Mouse (Mus musculus) macrophage (primary cell): ENCODE measurements around the gene Acvr1b. TPM values are rescaled to one million over a fixed set of nuclear protein-coding genes. Genes with fewer than 3 reads are reported as not detected.
A peak's percentile ranks its signal among the peaks of the same experiment; 100 is the strongest.

Experiments used
- H3K27ac ChIP-seq: fragments of 350-480 bp; formaldehyde crosslinking; 2 replicates; pipeline ENCODE4 v1.9.0; 2021
- H3K36me3 ChIP-seq: fragments of 350-480 bp; formaldehyde crosslinking; 2 replicates; pipeline ENCODE4 v1.9.0; 2021; ENCODE audit errors: inconsistent target
- H3K4me3 ChIP-seq: fragments of 350-480 bp; formaldehyde crosslinking; 2 replicates; pipeline ENCODE4 v1.9.0; 2021; ENCODE audit errors: inconsistent target
- H3K79me2 ChIP-seq: fragments of 350-480 bp; formaldehyde crosslinking; 2 replicates; pipeline ENCODE4 v1.9.0; 2021; ENCODE audit errors: inconsistent target
- WGBS: methylation state at CpG from one replicate; pipeline ENCODE4 v1.1.7; 2026; ENCODE audit warnings: inconsistent platforms; ENCODE audit not compliant: missing documents; 5-methylcytosine and 5-hydroxymethylcytosine counted together
- polyA plus RNA-seq: library from polyadenylated mRNA; stranded (reverse); fragments of 250-400 nt; gene quantifications from 3 replicates; pipeline ENCODE4 v1.2.4, GENCODE M21; 2018; ENCODE audit warnings: inconsistent platforms

Acvr1b gene
- polyA plus RNA-seq, 1 experiment from 2014 or later = 13.7 TPM

DNA sequence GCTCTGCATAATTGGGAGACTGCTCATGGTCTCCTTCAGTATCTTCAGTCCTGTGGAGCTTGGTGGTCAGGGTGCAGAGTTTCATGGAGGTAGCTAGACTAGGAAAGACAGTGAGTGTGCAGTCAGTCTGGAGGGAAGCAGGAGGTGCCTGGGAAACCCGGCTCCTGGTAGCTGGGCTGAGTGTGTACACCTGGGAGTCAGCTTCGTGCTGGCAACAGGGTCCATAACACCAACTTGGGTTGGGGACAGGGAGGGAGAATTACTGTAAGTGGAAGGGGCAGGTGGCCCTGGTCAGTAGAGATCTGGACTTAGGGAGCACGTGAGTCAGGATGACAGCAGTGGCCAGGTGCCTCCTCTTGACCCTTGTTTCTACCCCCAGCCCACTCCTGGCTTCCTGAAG is 86.1 kb downstream of the Acvr1b start:
- Histone ChIP-seq H3K79me2 (no peaks in the 10 kb centered on the region), H3K27ac (no peak overlapping the region), H3K4me3 (no peak overlapping the region), H3K36me3 (no peaks in the 10 kb centered on the region)
- WGBS = 91% methylated on average over 3 of the region's 3 CpGs

DNA sequence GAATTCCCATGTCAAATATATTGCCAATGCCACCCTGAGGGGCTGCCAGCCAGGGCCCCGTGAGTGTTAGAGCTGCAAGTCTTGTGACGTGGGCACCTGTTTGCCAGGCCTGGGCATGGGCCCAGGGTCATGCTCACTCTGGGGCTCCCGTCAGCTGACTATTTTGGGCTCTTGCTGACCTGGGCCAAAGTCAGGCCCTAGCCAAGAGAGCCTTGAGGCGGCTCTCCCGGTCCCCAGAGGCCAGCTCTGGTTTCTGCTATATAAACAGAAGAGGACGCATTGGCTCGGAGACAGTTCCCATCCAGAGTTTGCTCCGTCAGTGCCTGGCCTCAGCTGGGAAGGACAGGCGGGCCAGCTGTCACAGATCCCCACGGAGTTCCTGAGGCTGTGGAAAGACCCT is 86.5 kb downstream of the Acvr1b start:
- Histone ChIP-seq H3K79me2 (no peaks in the 10 kb centered on the region), H3K36me3 (no peaks in the 10 kb centered on the region), H3K4me3 (no peak overlapping the region), H3K27ac (no peak overlapping the region)
- 93% methylated on average over 10 of the region's 10 CpGs for WGBS

DNA sequence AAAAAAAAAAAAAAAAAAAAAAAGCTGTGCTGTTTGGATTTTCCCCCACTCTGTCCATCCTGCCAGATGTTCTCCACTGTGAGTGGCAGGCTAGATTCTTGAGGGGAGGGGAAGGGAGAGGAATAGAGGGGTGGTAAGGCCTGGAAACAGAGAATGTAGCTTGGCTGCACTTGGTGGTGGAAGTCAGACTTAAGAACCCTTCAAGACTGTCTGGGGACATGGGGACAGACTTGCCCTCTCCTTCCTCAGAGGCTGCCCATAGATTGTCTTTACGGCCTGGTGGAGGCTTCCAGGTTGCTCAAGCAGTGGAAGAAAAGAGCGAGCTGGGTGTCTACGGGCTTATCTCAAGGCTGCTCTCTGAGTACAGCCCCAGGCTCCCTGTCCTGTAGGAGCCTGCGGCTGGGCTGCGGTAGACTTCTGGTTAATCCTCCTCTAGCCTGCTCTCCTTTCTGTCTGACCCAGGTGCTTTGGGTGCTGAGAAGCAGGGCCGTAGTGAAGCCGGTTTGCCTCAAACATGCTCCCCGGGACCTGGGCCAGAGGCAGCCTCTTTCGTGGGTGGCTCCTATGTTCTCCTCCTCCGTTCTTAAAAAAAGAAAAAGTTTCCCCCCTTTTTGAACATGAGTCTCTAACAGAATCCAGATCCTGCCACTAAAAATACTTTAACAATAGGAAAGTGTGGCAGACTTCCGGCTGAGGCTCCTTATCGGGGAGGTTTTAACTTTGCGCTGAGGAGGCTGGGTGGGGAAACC is 87.2 kb downstream of the Acvr1b start:
- Histone ChIP-seq H3K4me3 (no peak overlapping the region), H3K36me3 (no peaks in the 10 kb centered on the region), H3K79me2 (no peaks in the 10 kb centered on the region), H3K27ac (no peak overlapping the region)
- 61% methylated on average over 13 of the region's 13 CpGs for WGBS

DNA sequence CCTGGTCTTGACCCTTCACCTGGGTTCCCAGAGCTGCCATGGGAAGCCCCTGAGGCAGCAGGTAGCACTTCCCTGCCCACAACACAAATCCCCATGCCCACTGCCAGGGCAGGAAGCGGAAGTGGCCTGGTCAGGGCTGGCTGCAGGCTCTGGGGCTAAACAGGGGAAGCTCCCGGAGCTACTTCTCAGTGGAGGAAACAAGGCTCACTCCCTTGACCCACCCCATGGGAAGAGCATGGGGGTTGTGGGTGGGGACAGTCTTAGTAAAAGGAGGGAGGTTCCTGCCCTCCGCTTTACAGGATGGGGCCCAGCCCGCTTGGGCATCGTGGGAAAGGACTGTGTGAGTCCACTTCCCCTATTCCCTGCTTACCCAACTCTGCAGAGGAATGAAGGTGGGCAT is 88.6 kb downstream of the Acvr1b start:
- Histone ChIP-seq H3K4me3 (no peak overlapping the region), H3K79me2 (no peaks in the 10 kb centered on the region), H3K27ac (peak overlapping the region; percentile 49), H3K36me3 (no peaks in the 10 kb centered on the region)
- 1% methylated on average over 5 of the region's 5 CpGs for WGBS

Other genes with a start within 250 kb of the Acvr1b start
- not detected in 3 replicates for gene Gm47841, start 126.7 kb upstream of the Acvr1b start, polyA plus RNA-seq
- 0.98 to 1.4 TPM (median 1.1 TPM) in 3 replicates for gene Fignl2, start 95.5 kb upstream of the Acvr1b start, polyA plus RNA-seq
- gene Ankrd33, start 58.3 kb upstream of the Acvr1b start, polyA plus RNA-seq = not detected in 3 replicates
- gene Acvrl1, start 45.5 kb upstream of the Acvr1b start, polyA plus RNA-seq = 8.7 to 12.6 TPM (median 11.5 TPM) in 3 replicates
- 0.26 to 0.36 TPM in 2 of 3 replicates, not detected in the other for gene Grasp, start 50.1 kb downstream of the Acvr1b start, polyA plus RNA-seq
- 6.1 to 9.4 TPM (median 7.1 TPM) in 3 replicates for gene Nr4a1, start 80.2 kb downstream of the Acvr1b start, polyA plus RNA-seq
- 19.7 to 26.3 TPM (median 22.9 TPM) in 3 replicates for gene Atg101, start 110.2 kb downstream of the Acvr1b start, polyA plus RNA-seq
- not detected in 3 replicates for gene 6030408B16Rik, start 119.1 kb downstream of the Acvr1b start, polyA plus RNA-seq
- 0.51 to 0.83 TPM (median 0.56 TPM) in 3 replicates for gene Krt80, start 196.1 kb downstream of the Acvr1b start, polyA plus RNA-seq
- gene Krt7, start 237.0 kb downstream of the Acvr1b start, polyA plus RNA-seq = not detected in 3 replicates